Mouse (Mus musculus): ENCODE data around the gene Mx1. TPM values are rescaled to one million over a fixed set of nuclear protein-coding genes. Genes with fewer than 3 reads are reported as not detected.

The Mx1 gene
- total and polyA plus RNA-seq, 3 experiments, result 0.72 to 8.6 (median 7.8) TPM

DNA sequence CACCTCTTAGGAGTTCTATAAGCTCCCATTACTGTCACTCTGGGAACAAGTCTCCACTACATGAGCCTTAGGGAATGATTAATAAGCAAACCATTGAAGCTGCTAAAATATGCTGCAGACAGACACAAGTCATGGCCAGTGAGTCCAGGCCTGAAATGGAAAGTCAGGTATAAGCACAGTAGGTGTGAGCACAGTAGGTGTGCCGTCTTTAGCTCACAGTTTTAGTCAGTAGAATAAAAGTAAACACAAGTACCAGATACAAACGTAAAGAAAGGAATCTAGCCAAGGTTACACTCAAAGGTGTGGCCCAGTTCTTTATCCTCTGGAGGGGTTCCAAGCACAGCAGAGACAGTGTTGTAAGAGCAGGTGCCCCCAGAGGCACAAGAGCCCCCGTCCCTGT, 4.8 kb upstream of the Mx1 start:
- no peak for DNase-seq (ENCODE audit: extremely low read depth)
- no peaks in the 10 kb centered on the region for H3K79me2 ChIP-seq (replicated peaks; ENCODE audit: control insufficient read depth, extremely low read depth, insufficient read depth, poor library complexity, severe bottlenecking)
- dilution Hi-C loops (cut with MboI; ENCODE audit: extremely low pct_ligation_motif_present, extremely low pct_unique_long_range_greater_than_20kb, low sequenced_read_pairs) (no loop called here), in situ Hi-C loops (cut with MboI; ENCODE audit: low pct_ligation_motif_present, low pct_unique_long_range_greater_than_20kb, low sequenced_read_pairs) (no loop called here)
- no peak overlapping the region for H3K4me2 ChIP-seq (ENCODE audit: insufficient read depth, low read depth, poor library complexity, severe bottlenecking)
- H3K4me3 ChIP-seq (replicated peaks in 1 of 3; ENCODE audit: low read depth in 2 of 3, low read length in 2 of 3, poor library complexity in 1 of 3), result no peak overlapping the region
- H3K9me3 ChIP-seq (replicated peaks; ENCODE audit: low read length), result no peaks in the 10 kb centered on the region
- H3K4me1 ChIP-seq (ENCODE audit: control insufficient read depth in 1 of 2, insufficient read depth in 2 of 2), result peaks cover 33 to 66% of the 10 kb centered on the region in 2 experiments
- no peaks in the 10 kb centered on the region for H3K27me3 ChIP-seq (replicated peaks)
- no peak overlapping the region for H3K27ac ChIP-seq (ENCODE audit: insufficient read depth, low read depth)
- TF ChIP-seq ZKSCAN1 (IDR thresholded peaks at IDR 0.05; ENCODE audit: borderline replicate concordance, low read depth, low read length) (peak; percentile 63; the same call in 1 of the 2 replicates), GABPA (IDR thresholded peaks at IDR 0.05; ENCODE audit: insufficient replicate concordance, low read depth, low read length) (no peak), KAT2A (IDR thresholded peaks at IDR 0.05; ENCODE audit: insufficient replicate concordance, low read length) (no peak), MAZ (IDR thresholded peaks at IDR 0.05; ENCODE audit: low read depth, low read length) (no peak), CHD2 (IDR thresholded peaks at IDR 0.05; ENCODE audit: low read length) (no peak), ETS1 (conservative IDR thresholded peaks at IDR 0.05; ENCODE audit: low read depth, low read length) (no peak)
- no peak overlapping the region for H3K9ac ChIP-seq (ENCODE audit: insufficient read depth, low read depth)
- H3K36me3 ChIP-seq (replicated peaks in 1 of 2; ENCODE audit: control insufficient read depth in 1 of 2, insufficient read depth in 1 of 2, low read length in 1 of 2), result no peaks in the 10 kb centered on the region

DNA sequence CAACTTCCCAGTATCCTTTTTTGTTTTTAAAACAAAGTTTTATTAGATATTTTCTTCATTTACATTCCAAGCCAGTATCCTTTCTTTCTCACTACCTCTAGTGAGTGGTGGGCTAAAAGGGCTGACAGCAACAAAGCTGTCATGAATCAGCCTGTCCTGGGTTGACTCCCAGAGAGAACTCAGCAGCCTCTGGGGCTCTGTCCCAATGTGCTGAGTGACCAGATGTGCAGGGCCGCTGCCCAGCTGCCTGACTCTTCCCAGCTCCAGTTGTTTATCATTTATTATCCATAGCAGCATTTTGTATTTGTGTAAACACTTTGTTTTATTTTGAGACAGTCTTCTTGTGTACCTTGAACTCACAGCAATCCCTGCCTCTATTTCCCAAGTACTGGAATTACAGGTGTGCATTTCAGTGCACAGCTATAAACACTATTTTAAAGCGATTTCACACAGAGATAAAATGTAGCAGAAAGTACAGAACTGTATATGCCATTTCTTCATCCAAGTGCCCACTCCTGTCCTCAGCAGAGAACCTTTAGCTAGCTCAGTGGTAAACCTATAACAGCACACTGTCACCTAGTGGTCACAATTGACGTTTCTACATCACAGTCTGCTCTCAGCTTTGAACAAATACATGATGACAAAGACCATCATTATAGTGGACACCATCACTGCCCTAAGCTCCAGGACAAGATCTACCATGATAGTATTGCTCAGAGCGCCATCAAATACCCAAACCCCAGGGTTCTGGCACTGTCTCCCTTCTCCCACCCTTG, 3.7 kb upstream of the Mx1 start:
- Histone ChIP-seq H3K36me3 (replicated peaks in 1 of 2; ENCODE audit: control insufficient read depth in 1 of 2, insufficient read depth in 1 of 2, low read length in 1 of 2) (no peaks in the 10 kb centered on the region), H3K9me3 (replicated peaks; ENCODE audit: low read length) (no peaks in the 10 kb centered on the region), H3K27me3 (replicated peaks) (no peaks in the 10 kb centered on the region), H3K79me2 (replicated peaks; ENCODE audit: control insufficient read depth, extremely low read depth, insufficient read depth, poor library complexity, severe bottlenecking) (no peaks in the 10 kb centered on the region), H3K27ac (ENCODE audit: insufficient read depth, low read depth) (no peak overlapping the region), H3K4me1 (ENCODE audit: control insufficient read depth in 1 of 2, insufficient read depth in 2 of 2) (peaks cover 44 to 71% of the 10 kb centered on the region in 2 experiments), H3K4me3 (replicated peaks in 1 of 3; ENCODE audit: low read depth in 2 of 3, low read length in 2 of 3, poor library complexity in 1 of 3) (no peak overlapping the region), H3K9ac (ENCODE audit: insufficient read depth, low read depth) (no peak overlapping the region), H3K4me2 (ENCODE audit: insufficient read depth, low read depth, poor library complexity, severe bottlenecking) (no peak overlapping the region)
- DNase-seq (ENCODE audit: extremely low read depth), result peak; percentile 73
- dilution Hi-C loops (cut with MboI; ENCODE audit: extremely low pct_ligation_motif_present, extremely low pct_unique_long_range_greater_than_20kb, low sequenced_read_pairs), result no loop called here
- in situ Hi-C loops (cut with MboI; ENCODE audit: low pct_ligation_motif_present, low pct_unique_long_range_greater_than_20kb, low sequenced_read_pairs), result no loop called here
- TF ChIP-seq NELFE (IDR thresholded peaks at IDR 0.05; ENCODE audit: low read depth, low read length), result peak; percentile 29; the same call in 1 of the 2 replicates
- peak; percentile 96 to 99 for TF ChIP-seq CTCF (conservative IDR thresholded peaks at IDR 0.05 in 1 of 2, IDR thresholded peaks at IDR 0.05 in 1 of 2; ENCODE audit: low read depth in 2 of 2, low read length in 2 of 2)
- TF ChIP-seq USF2 (conservative IDR thresholded peaks at IDR 0.05; ENCODE audit: low read depth, low read length), result no peak
- TF ChIP-seq NRF1 (IDR thresholded peaks at IDR 0.05; ENCODE audit: low read depth, low read length), result no peak
- TF ChIP-seq USF1 (IDR thresholded peaks at IDR 0.05; ENCODE audit: low read depth, low read length), result no peak
- TF ChIP-seq SMC3 (IDR thresholded peaks at IDR 0.05; ENCODE audit: low read depth, low read length), result peak; percentile 97
- TF ChIP-seq RAD21 (IDR thresholded peaks at IDR 0.05; ENCODE audit: low read depth, low read length), result peak; percentile 89
- no peak for TF ChIP-seq SIN3A (IDR thresholded peaks at IDR 0.05; ENCODE audit: low read length)
- TF ChIP-seq POLR2AphosphoS2 (IDR thresholded peaks at IDR 0.05; ENCODE audit: low read depth, low read length), result no peak
- peak; percentile 85 for TF ChIP-seq ZC3H11A (IDR thresholded peaks at IDR 0.05; ENCODE audit: low read depth, low read length)
- TF ChIP-seq HCFC1 (IDR thresholded peaks at IDR 0.05; ENCODE audit: low read depth, low read length), result 0 out of 2 replicates have a peak, but pooled peaks have one; percentile 14
- no peak for TF ChIP-seq TBP (conservative IDR thresholded peaks at IDR 0.05; ENCODE audit: low read depth, low read length)
- peak; percentile 61; the same call in 1 of the 2 replicates for TF ChIP-seq IRF4 (IDR thresholded peaks at IDR 0.05; ENCODE audit: low read depth, low read length)
- TF ChIP-seq UBTF (IDR thresholded peaks at IDR 0.05; ENCODE audit: low read depth, low read length), result no peak
- no peak for TF ChIP-seq TCF12 (IDR thresholded peaks at IDR 0.05; ENCODE audit: low read depth, low read length)
- no peak for TF ChIP-seq E2F4 (IDR thresholded peaks at IDR 0.05; ENCODE audit: insufficient replicate concordance, low read depth, low read length)
- 0 out of 2 replicates have a peak, but pooled peaks have one; percentile 46 for TF ChIP-seq JUND (conservative IDR thresholded peaks at IDR 0.05; ENCODE audit: low read depth, low read length)
